Mouse (Mus musculus) embryonic stem cell, embryonic (primary cell): ENCODE measurements at regions not wholly inside any gene's neighbourhood (a gene's known extent, or its start where the extent isn't known, plus 50 kb on each side); places are given as distances from the start of the nearest gene placed in this dataset.

Experiments
- CTCF ChIA-PET, 4 experiments: fragments of 300-600 bp in 2 of 4; fragments of 350-600 bp in 2 of 4; sonication (Branson Sonifier 250); formaldehyde crosslinking; loops; one replicate each; lab custom pipeline; 2022; ENCODE audit warnings: inconsistent platforms in 2 of 4; lab: Charles Lee
- POLR2A ChIA-PET, 4 experiments: fragments of 300-600 bp in 2 of 4; fragments of 350-600 bp in 2 of 4; sonication (Branson Sonifier 250); formaldehyde crosslinking; loops; one replicate each; lab custom pipeline; 2022; ENCODE audit warnings: antibody characterized with exemption in 4 of 4, inconsistent platforms in 1 of 4; lab: Charles Lee

DNA sequence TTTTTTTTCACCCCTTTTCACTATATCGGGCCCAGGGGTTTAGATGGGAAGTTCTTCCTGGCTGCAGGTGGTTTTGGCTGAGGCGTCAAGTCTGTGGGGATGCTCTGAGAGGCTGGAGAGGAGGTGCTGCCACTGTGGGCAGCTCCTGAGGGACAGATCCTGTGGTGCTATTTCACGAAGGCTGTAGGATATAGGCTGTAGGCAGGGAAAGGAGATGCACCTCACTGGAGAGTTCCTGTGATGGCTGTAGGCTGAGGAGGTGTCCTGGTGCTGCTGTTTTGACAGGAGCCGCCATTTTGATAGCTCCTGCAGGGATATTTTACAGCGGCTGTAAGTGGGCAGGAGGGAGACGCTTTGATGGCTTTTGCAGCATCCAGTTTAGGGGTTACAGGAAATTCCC, 280.2 kb upstream of the Msx2 start:
- POLR2A ChIA-PET = no interaction called here
- CTCF ChIA-PET = interaction anchor here in 2 of 4 experiments (0.6 to 0.9 kb wide), 2 partner anchors 277 to 326 kb away, joined by 3 read pairs; no protein-coding TSS in a partner anchor

DNA sequence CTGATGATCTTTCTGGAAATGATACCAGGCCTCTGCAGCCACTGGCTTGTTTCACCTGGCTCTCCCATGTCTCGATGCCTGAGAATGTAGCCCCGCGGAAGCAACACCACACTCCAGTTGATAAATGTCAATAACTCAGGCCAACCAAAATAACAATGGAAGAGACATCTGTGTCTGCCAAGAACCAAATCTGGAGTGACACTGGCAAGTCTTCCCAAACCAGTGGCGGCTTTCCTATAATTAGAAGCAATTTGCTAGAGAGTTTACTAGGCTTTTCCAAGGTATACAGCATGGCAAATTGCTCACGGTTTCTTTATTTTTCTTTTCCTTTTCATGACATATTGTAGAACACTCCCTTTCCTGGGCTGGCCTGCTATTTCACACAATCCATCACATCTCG, 268.1 kb upstream of the Msx2 start:
- CTCF ChIA-PET = no interaction called here
- POLR2A ChIA-PET = no interaction called here

- CTCF ChIA-PET = interaction anchor here in 2 of 4 experiments (0.5 to 0.6 kb wide), 2 partner anchors 185 to 397 kb away, joined by 3 read pairs; no protein-coding TSS in a partner anchor
- POLR2A ChIA-PET = interaction anchor here in 1 of 4 experiments (1.4 kb wide), 1 partner anchor 20 kb away, joined by 3 read pairs; no protein-coding TSS in a partner anchor
Observed at GRCm38 (mm10) chr13:53739127-53739526, 266.3 kb upstream of the Msx2 start.

DNA sequence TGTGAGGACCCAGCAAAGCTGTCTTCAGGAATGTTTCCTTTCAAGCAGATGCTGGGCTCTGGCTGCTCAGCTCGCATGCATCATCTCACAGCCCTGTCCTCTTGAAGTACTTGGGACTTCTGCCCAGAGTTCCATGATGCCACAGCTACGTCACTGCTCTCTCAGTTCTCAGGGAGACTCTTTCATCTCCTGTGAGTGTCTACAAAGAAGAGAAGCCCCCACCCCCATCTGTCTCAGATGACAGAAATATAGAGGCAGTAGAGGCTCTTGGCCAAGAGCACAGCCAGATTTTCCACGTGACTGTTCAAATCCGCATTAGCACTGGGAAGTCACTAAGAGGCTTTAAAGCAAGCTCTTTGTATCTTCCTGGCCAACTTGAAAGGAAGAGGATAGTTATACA, 262.1 kb upstream of the Msx2 start:
- POLR2A ChIA-PET = no interaction called here

GRCm38 (mm10) chr13:53730259-53730902, 257.5 kb upstream of the Msx2 start:
- CTCF ChIA-PET = interaction anchor here in 1 of 4 experiments (1.0 kb wide), 1 partner anchor 304 kb away, joined by 3 read pairs; no protein-coding TSS in a partner anchor

More for the DNA sequence above, 262.1 kb upstream of the Msx2 start:
- CTCF ChIA-PET = interaction anchor here in 2 of 4 experiments (0.9 to 1.4 kb wide), 2 partner anchors 48 to 1460 kb away, joined by 3 read pairs; no protein-coding TSS in a partner anchor

DNA sequence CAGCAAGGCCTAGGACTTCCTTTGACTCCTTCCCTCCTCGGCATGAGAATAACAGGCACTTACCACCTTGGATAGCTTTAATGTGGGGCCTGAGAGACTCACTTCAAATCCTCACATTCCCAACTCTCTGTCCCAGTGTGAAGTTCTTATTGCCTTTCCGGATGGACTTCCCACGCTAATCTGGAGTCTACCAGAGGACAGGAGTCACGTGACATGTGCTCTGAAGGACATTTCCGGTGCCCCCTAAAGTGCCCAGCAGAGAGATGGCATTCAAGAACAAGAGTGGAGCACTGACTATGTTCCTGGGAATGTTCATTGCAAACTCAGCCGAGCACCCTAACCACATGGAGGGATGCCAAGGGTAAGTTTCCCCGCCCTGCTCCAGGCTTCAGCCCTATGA, 257.0 kb upstream of the Msx2 start:
- ChIA-PET CTCF (interaction anchor here in 1 of 4 experiments (0.7 kb wide), 1 partner anchor 303 kb away, joined by 6 read pairs; no protein-coding TSS in a partner anchor), POLR2A (no interaction called here)

More at GRCm38 (mm10) chr13:53730259-53730902, 257.5 kb upstream of the Msx2 start:
- POLR2A ChIA-PET = no interaction called here

GRCm38 (mm10) chr13:53726031-53726430, 253.2 kb upstream of the Msx2 start:
- ChIA-PET POLR2A (no interaction called here), CTCF (no interaction called here)

DNA sequence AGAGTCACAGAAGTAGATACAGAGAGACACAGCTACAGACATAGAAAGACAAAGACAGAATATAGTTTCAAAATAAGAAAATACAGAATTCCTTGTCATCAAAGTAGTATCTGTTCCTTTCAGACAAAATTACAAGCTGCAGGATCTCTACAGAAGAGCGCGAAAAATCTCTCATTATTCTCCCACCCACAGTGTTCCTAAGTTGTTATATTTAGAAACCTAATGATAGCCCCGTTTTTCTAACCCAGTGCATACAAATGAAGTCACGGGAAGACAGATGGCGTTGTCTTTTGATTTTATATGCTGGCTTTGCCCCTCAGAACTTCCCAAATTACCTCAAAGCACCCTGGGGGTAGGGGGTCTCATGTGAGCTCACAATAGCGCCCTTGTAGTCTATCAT, 250.0 kb upstream of the Msx2 start:
- POLR2A ChIA-PET = no interaction called here
- CTCF ChIA-PET = no interaction called here

DNA sequence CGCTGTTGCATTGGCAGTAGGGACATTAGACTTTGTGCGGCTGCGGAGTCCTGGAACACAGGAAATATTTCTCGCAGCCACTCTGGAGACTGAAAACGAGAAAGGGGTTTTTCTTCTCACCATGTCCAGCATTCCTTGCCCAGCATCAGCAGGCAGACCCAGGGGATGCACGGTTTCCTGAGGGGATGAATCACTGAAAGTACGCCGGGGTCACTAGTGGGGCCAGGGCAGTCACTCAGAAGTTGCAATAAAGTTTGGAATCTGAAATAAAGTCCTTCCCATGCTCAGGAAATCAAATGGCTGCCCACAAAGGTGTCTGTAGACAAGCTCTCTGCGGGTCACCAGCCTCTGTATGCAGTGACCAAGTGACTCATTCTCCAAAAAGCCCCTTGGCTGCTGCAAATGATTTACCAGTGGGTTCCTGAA, 248.2 kb upstream of the Msx2 start:
- ChIA-PET CTCF (interaction anchor here in 2 of 4 experiments (0.7 to 1.0 kb wide), 2 partner anchors 40 to 295 kb away, joined by 3 read pairs; no protein-coding TSS in a partner anchor), POLR2A (no interaction called here)

GRCm38 (mm10) chr13:53717582-53717981, 244.7 kb upstream of the Msx2 start:
- CTCF ChIA-PET = no interaction called here

GRCm38 (mm10) chr13:53717086-53717485, 244.2 kb upstream of the Msx2 start:
- ChIA-PET CTCF (interaction anchor here in 1 of 4 experiments (0.7 kb wide), 1 partner anchor 66 kb away, joined by 3 read pairs; no protein-coding TSS in a partner anchor), POLR2A (no interaction called here)

More at GRCm38 (mm10) chr13:53717582-53717981, 244.7 kb upstream of the Msx2 start:
- POLR2A ChIA-PET = no interaction called here

- POLR2A ChIA-PET = no interaction called here
- CTCF ChIA-PET = no interaction called here
Observed at GRCm38 (mm10) chr13:53709062-53709461, 236.2 kb upstream of the Msx2 start.

DNA sequence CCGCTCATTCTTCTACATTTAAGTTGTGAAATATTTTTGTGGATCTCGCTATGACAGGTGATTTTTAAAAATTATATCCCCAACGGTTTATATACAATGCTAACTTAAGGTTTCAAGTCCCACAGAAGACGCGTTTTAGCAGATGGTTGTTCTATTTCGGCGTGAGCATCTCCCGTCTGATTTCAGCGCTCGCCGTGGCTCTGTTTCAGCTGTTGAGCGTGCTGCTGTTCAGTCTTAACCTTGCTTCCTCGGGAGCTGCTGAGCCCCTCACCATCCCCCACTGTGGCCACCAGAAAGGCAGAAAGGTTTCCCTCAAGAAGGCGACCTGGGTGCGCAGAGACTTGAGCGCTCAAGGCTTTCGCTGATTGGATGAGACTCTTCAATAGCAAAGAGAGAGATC, 234.7 kb upstream of the Msx2 start:
- POLR2A ChIA-PET = no interaction called here
- CTCF ChIA-PET = no interaction called here

DNA sequence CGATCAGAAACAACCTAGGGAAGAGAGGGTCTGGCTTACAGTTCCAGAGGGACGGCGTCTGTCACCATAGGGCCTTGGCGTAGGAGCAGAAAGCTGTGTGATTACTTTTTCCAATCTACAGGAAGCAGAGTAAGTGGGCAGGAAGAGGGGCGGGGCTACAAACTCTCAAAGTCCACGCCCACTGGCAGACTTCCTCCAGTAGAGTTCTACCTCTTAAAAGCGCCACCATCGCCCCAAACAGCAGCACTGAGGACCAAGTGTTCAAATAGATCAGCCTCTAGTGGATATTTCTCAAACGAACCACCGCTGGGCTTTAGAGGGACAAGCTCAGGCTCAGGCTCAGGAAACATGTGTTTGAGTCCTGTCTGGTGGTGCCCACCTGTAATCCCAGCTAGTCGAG, 231.2 kb upstream of the Msx2 start:
- POLR2A ChIA-PET = interaction anchor here in 2 of 4 experiments (0.7 to 1.3 kb wide), 2 partner anchors 71 to 546 kb away, joined by 3 read pairs; no protein-coding TSS in a partner anchor

GRCm38 (mm10) chr13:53700236-53700635, 227.4 kb upstream of the Msx2 start:
- ChIA-PET POLR2A (no interaction called here), CTCF (no interaction called here)

More for the DNA sequence above, 231.2 kb upstream of the Msx2 start:
- CTCF ChIA-PET = interaction anchor here in 1 of 4 experiments (0.6 kb wide), 1 partner anchor 221 kb away, joined by 4 read pairs; no protein-coding TSS in a partner anchor

DNA sequence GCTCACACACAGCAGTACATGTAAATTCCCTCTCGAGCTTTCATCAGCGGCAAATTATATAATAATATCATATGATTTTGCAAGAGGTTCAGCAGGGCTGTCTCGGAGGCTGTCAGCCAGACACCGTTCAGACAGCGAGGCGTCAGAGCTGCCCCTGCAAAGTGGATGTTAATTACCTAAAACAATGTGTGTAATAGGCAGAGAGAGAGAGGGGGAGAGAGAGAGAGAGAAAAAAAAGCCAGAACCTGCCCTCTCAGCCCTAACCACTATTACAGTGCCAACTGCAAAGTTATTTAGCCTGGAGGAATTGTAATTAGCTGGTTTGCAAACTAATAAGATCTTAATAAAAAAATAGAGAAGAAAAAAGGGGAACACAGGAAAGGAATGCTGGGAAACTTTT, 225.1 kb upstream of the Msx2 start:
- POLR2A ChIA-PET = no interaction called here
- CTCF ChIA-PET = interaction anchor here in 1 of 4 experiments (0.7 kb wide), 1 partner anchor 85 kb away, joined by 3 read pairs; no protein-coding TSS in a partner anchor

- ChIA-PET POLR2A (interaction anchor here in 1 of 4 experiments (0.6 kb wide), 1 partner anchor 583 kb away, joined by 3 read pairs; no protein-coding TSS in a partner anchor), CTCF (interaction anchor here (0.6 to 1.5 kb wide), 4 partner anchors 15 to 269 kb away, joined by 3 to 5 read pairs (median 4); no protein-coding TSS in a partner anchor)
Observed at GRCm38 (mm10) chr13:53695385-53695784, 222.5 kb upstream of the Msx2 start.

DNA sequence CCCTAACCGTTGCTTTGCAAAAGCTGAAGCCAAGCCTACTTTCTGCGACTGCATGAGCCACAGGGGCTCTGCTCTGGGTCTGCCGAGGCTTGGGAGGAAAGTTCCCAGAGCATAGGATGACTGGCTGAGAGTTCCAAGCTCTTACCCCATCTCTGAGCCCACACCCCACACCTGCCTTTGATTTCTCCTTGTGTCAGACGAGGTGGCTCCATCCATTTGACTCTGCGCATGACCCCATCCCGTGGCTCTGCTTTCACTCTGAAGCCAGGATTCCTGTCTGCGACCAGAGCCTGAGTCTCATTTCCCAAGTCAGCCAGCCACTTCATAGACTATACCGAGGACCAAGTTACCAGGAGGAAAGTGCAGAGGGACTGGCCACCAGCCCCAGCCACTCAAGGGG, 216.1 kb upstream of the Msx2 start:
- ChIA-PET POLR2A (interaction anchor here in 2 of 4 experiments (0.6 to 0.7 kb wide), 2 partner anchors 9 to 13 kb away, joined by 3 read pairs; no protein-coding TSS in a partner anchor), CTCF (interaction anchor here (0.5 to 1.6 kb wide), 15 partner anchors 9 to 396 kb away, joined by 3 to 9 read pairs (median 4); no protein-coding TSS in a partner anchor)

GRCm38 (mm10) chr13:53688489-53688888, 215.6 kb upstream of the Msx2 start:
- ChIA-PET CTCF (interaction anchor here (0.5 to 1.6 kb wide), 17 partner anchors 9 to 397 kb away, joined by 3 to 9 read pairs (median 4); no protein-coding TSS in a partner anchor), POLR2A (interaction anchor here in 1 of 4 experiments (0.6 kb wide), 1 partner anchor 8 kb away, joined by 3 read pairs; no protein-coding TSS in a partner anchor)
